Mouse (Mus musculus) hindbrain, embryonic 13.5 days (tissue): ENCODE results near the gene Sox10. TPM values are rescaled to one million over a fixed set of nuclear protein-coding genes. Genes with fewer than 3 reads are reported as not detected.

Source experiments
- ATAC-seq: fragments of 200-750 bp; cut with Nextera tagmentation; 2 replicates; pipeline ENCODE4 v1.8.0; 2017; ENCODE audit warnings: moderate TSS enrichment; ENCODE audit not compliant: low FRiP score
- H3K27ac ChIP-seq: fragments of 300-500 bp; sonication (generic); 2 replicates; pipeline ENCODE4 v1.5.1; 2015; ENCODE audit warnings: inconsistent platforms, mild to moderate bottlenecking, moderate library complexity
- H3K27me3 ChIP-seq: fragments of 300-500 bp; sonication (generic); 2 replicates; pipeline ENCODE4 v1.6.1; 2015; ENCODE audit warnings: mild to moderate bottlenecking, inconsistent platforms
- H3K36me3 ChIP-seq: fragments of 300-500 bp; sonication (generic); 2 replicates; pipeline ENCODE4 v1.6.1; 2015; ENCODE audit warnings: mild to moderate bottlenecking, inconsistent platforms
- H3K4me1 ChIP-seq: fragments of 300-500 bp; sonication (generic); replicated peaks from 2 replicates; pipeline ENCODE4 v1.6.1; 2015; ENCODE audit warnings: inconsistent platforms
- H3K4me2 ChIP-seq: fragments of 300-500 bp; sonication (generic); 2 replicates; pipeline ENCODE4 v1.6.1; 2015; ENCODE audit warnings: inconsistent platforms, mild to moderate bottlenecking, moderate library complexity
- H3K4me3 ChIP-seq: fragments of 300-500 bp; sonication (generic); 2 replicates; pipeline ENCODE4 v1.5.1; 2015; ENCODE audit warnings: mild to moderate bottlenecking, inconsistent platforms
- H3K9ac ChIP-seq: fragments of 300-500 bp; sonication (generic); 2 replicates; pipeline ENCODE4 v1.6.1; 2015; ENCODE audit warnings: mild to moderate bottlenecking, inconsistent platforms
- H3K9me3 ChIP-seq: fragments of 300-500 bp; sonication (generic); 2 replicates; pipeline ENCODE4 v1.6.1; 2016; ENCODE audit warnings: inconsistent platforms
- WGBS: fragments of 180-500 bp; shearing (Covaris S2); methylation state at CpG from one replicate; pipeline ENCODE4 v1.1.7; 2015; 5-methylcytosine and 5-hydroxymethylcytosine counted together
- polyA plus RNA-seq: library from polyadenylated mRNA; unstranded; fragments of >200 nt; fragmentation: Nextera tagmentation; extraction: Ambion mirVana; gene quantifications from 2 replicates; pipeline ENCODE4 v1.2.1, GENCODE M21; 2015

Sox10 gene
- polyA plus RNA-seq, 1 experiment from 2014 or later, result 8.1 TPM

DNA sequence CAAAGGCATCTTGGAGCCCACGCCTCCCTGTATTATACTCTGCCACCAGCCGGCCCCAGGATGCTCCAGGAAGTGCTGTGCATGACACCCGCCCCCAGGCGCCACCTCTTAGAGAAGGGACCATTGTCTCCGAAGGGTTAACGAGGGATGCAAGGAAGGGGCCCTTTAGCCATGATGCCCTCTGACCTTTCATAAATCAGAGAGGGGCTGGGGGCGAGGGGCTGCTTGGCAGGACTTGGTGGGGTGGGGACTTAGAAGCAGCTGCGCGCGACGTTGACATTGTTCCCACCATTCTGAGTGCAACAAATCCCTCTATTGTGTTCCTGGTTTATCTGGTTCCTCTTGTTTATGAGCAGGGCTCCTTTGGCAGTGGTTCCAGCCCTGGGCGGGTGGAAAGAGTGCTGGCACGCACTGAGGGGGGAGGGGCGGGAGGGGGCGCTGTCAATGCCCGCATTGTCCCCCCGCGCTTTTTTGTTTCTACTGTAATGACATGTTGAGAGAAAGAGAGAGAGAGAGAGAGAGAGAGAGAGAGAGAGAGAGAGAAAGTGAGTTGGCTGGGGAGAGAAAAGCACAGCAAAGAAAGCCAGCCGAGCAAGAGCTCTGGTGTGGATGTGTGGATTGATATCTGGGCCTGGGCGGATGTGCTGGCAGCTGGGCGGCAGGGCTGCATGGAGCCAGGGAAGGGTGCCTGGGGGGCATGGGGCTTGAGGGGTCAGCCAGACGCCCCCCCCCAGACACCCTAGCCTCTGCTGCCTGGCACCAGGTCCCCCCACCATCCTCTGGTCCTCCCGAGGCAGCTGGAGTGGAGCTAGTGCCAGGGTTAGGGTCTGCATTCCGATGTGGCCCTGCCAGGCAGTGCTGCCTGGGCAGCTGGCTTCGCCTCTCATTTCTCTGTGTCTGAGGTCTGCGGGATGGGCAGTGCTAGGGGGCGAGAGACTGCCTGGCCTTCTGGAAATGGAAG, 28.1 kb upstream of the Sox10 start:
- Histone ChIP-seq H3K27me3 (no peaks in the 10 kb centered on the region), H3K36me3 (no peaks in the 10 kb centered on the region), H3K4me3 (no peak overlapping the region; the same call in 1 of the 2 replicates), H3K9me3 (no peaks in the 10 kb centered on the region), H3K9ac (peak overlapping the region; percentile 63), H3K4me2 (peak overlapping the region; percentile 29), H3K4me1 (peaks cover 37% of the 10 kb centered on the region), H3K27ac (peak overlapping the region; percentile 87)
- peak; percentile 78 for ATAC-seq
- WGBS, result 17% methylated on average over 26 of the region's 27 CpGs

DNA sequence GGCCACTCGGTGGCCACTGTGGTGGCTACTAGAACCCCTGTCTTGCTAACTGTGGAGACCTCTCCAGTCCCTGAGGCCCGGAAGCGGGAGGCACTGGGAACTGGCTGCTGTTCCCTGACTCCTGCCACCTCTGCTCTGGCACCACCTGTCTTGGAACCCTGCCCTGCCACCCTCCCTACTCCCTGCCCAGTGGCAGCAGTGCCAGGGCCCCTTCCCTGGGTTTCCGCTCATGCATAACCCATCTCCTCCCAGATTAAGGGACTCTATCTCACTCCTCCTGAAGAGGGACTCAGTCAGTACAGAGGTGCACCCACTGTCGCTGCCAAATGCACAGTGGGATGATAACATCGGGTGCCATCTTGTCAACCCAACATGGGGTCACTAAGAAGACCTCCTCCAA, 27.4 kb upstream of the Sox10 start:
- Histone ChIP-seq H3K36me3 (no peaks in the 10 kb centered on the region), H3K4me1 (peaks cover 37% of the 10 kb centered on the region), H3K27ac (peak overlapping the region; percentile 87), H3K4me2 (peak overlapping the region; percentile 29; the same call in 1 of the 2 replicates), H3K9ac (no peak overlapping the region), H3K4me3 (no peak overlapping the region), H3K9me3 (no peaks in the 10 kb centered on the region), H3K27me3 (no peaks in the 10 kb centered on the region)
- 76% methylated on average over 6 of the region's 6 CpGs for WGBS
- peak; percentile 30; the same call in 1 of the 2 replicates for ATAC-seq

DNA sequence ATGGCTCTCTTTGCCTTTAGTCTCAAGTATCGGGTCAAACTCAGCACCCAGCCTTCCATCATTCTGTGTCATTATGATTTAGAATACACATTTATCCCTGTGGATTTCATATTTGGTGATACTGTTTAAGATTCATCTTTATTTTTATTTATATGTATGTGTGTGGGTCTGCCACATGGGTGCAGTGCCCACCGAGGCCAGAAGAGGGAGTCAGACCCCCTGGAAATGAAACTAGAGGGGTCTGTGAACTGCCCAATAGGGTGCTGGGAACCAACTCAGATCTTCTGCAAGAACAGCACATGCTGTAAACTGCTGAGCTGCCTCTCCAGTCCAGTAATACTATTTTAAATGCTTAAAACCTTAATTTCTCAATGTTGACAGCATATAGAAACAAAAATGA, 26.4 kb upstream of the Sox10 start:
- Histone ChIP-seq H3K4me1 (peaks cover 35% of the 10 kb centered on the region), H3K36me3 (no peaks in the 10 kb centered on the region), H3K4me2 (no peak overlapping the region), H3K9ac (no peak overlapping the region), H3K4me3 (no peak overlapping the region), H3K9me3 (no peaks in the 10 kb centered on the region), H3K27ac (no peak overlapping the region), H3K27me3 (no peaks in the 10 kb centered on the region)
- ATAC-seq, result no peak
- WGBS, result 98% methylated on average over 2 of the region's 2 CpGs

DNA sequence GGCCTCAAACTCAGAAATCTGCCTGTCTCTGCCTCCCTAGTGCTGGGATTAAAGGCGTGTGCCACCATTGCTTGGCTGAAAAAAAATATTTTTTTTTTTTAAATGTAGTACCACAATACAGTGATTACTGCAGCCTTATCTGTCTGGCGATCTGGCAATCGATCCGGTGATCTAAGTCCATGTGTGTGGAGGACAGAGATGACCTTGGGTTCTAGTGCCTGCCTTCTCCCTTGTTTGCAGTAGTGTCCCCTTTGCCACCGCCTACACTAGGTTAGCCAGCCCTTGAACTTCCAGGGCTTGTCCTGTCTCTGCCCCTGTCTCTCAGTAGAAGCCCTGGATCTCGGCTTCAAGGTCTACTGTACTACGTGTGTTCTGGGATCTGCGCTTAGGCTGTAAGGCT, 22.8 kb upstream of the Sox10 start:
- Histone ChIP-seq H3K27ac (no peak overlapping the region), H3K27me3 (no peaks in the 10 kb centered on the region), H3K36me3 (no peaks in the 10 kb centered on the region), H3K4me3 (no peak overlapping the region), H3K4me2 (no peak overlapping the region), H3K9me3 (no peaks in the 10 kb centered on the region), H3K4me1 (peaks cover 7% of the 10 kb centered on the region), H3K9ac (no peak overlapping the region)
- ATAC-seq, result no peak
- 94% methylated on average over 8 of the region's 8 CpGs for WGBS

DNA sequence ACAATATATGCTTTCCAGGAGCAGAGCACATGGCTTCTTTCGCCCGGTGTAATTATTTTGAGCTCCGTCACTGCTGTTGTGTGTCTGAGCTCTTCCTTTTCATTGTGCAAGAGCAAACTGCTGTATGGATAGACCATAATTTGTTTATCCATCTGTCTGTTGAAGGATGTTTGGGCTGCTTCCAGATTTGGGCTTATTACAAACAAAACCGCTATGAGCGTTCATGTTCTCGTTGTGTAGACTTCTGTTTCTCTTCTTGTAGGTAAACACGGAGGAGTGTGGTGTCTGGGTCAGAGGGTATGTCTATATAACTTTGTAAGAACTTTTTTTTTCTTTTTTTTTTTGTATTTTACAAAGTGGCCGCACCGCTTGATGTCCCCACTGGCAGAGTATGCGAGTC, 20.2 kb upstream of the Sox10 start:
- H3K9ac ChIP-seq, result no peak overlapping the region
- H3K4me2 ChIP-seq, result no peak overlapping the region
- 77% methylated on average over 10 of the region's 10 CpGs for WGBS
- H3K9me3 ChIP-seq, result no peaks in the 10 kb centered on the region
- no peaks in the 10 kb centered on the region for H3K27me3 ChIP-seq
- no peaks in the 10 kb centered on the region for H3K36me3 ChIP-seq
- H3K27ac ChIP-seq, result no peak overlapping the region
- H3K4me3 ChIP-seq, result no peak overlapping the region
- ATAC-seq, result no peak
- H3K4me1 ChIP-seq, result no peaks in the 10 kb centered on the region

DNA sequence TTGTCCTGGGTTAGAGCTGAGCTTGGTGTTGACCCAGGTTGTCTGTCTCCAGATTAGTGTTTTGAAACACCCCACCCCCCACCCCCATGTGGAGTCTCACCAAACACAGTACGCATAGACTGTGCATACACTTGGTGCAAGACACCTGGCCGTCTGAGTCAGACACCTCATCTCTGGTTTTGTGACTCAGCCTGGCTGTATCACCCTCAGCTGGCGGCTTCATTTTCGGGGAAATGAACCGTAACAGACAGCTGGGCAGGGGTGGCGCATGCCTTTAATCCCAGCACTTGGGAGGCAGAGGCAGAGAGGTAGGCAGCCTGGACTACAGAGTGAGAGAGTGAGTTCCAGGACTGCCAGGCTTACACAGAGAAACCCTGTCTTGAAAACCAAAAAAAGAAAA, 11.9 kb upstream of the Sox10 start:
- Histone ChIP-seq H3K27me3 (no peaks in the 10 kb centered on the region), H3K9ac (no peak overlapping the region), H3K9me3 (no peaks in the 10 kb centered on the region), H3K4me1 (peaks cover 19% of the 10 kb centered on the region), H3K4me3 (no peak overlapping the region), H3K27ac (no peak overlapping the region), H3K36me3 (no peaks in the 10 kb centered on the region), H3K4me2 (no peak overlapping the region)
- no peak for ATAC-seq
- 52% methylated on average over 6 of the region's 6 CpGs for WGBS

DNA sequence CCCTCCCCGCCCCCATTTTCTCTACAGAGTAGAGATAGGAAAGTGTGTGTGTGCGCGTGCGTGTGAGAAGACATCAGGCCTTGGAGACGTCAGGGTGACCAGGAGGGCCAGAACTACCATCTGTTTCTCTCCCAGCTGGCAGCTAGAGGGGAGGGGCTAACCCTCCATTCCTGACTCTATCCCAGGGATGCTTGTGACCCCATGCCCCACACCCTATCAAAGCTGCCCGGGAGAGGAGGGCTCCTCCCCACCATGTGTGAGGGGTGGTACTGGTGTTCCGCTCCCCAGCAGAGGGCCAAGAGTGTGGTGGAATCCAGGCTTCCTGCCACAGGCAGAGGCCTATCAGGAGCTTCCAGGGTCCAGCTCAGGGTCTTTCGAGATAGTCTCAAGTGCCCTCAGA, 1.7 kb upstream of the Sox10 start:
- Histone ChIP-seq H3K9ac (no peak overlapping the region), H3K4me1 (peaks cover 31% of the 10 kb centered on the region), H3K36me3 (no peaks in the 10 kb centered on the region), H3K4me3 (no peak overlapping the region), H3K27me3 (peaks cover 56% of the 10 kb centered on the region), H3K27ac (peak overlapping the region; percentile 72), H3K4me2 (peak overlapping the region; percentile 19), H3K9me3 (no peaks in the 10 kb centered on the region)
- 0 out of 2 replicates have a peak, but pooled peaks have one; percentile 25 for ATAC-seq
- WGBS, result 44% methylated on average over 8 of the region's 8 CpGs

DNA sequence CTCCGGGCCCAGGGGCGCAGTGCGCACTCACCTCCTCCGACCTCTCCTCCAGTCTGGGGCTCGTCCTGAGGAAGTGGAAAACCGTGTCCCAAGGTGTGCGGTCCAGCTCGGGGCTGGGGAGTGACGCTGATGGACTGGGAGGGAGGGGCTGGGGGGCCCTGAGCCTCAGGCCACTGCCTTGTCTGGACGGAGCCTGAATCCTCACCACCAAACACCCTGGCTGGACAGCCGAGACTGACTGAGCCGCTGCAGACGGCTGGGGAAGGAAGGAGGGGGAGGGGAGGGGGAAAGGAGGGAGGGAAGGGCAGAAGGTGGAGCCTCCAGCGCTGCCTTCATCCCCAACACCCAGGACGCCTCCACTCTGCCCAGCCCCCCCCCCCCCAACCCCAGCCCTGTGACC, 789 bp downstream of the Sox10 start:
- Histone ChIP-seq H3K27me3 (peaks cover 70% of the 10 kb centered on the region), H3K4me1 (peaks cover 31% of the 10 kb centered on the region), H3K4me3 (peak overlapping the region; percentile 27), H3K4me2 (no peak overlapping the region), H3K9ac (peak overlapping the region; percentile 39; the same call in 1 of the 2 replicates), H3K36me3 (no peaks in the 10 kb centered on the region), H3K9me3 (no peaks in the 10 kb centered on the region), H3K27ac (no peak overlapping the region)
- WGBS, result 8% methylated on average over 9 of the region's 15 CpGs
- ATAC-seq, result no peak

DNA sequence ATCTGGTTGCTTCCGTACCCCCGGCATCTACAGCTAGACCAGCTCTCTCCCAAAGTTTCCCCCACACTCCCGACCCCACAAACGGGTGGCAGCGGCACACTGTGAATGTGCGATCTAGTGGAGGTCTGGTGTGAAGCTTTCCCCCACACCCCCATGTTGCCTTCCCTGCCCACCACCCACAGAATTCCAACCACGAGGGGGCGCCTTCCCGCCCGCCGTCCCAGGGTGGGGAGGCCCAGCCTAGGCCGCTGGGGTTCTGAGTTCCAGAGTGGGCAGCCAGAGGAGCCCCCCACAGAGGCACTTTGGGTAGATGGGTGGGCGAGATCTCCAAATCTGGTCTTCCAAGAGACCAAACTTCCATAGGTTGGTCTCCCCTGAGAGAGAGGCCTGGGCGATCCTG, 2.2 kb downstream of the Sox10 start:
- peaks cover 31% of the 10 kb centered on the region for H3K4me1 ChIP-seq
- H3K27ac ChIP-seq, result no peak overlapping the region
- H3K9me3 ChIP-seq, result no peaks in the 10 kb centered on the region
- peak overlapping the region; percentile 49; the same call in 1 of the 2 replicates for H3K9ac ChIP-seq
- peak overlapping the region; percentile 27 for H3K4me3 ChIP-seq
- H3K4me2 ChIP-seq, result no peak overlapping the region
- ATAC-seq, result no peak
- 43% methylated on average over 14 of the region's 14 CpGs for WGBS
- no peaks in the 10 kb centered on the region for H3K36me3 ChIP-seq
- H3K27me3 ChIP-seq, result peaks cover 67% of the 10 kb centered on the region

DNA sequence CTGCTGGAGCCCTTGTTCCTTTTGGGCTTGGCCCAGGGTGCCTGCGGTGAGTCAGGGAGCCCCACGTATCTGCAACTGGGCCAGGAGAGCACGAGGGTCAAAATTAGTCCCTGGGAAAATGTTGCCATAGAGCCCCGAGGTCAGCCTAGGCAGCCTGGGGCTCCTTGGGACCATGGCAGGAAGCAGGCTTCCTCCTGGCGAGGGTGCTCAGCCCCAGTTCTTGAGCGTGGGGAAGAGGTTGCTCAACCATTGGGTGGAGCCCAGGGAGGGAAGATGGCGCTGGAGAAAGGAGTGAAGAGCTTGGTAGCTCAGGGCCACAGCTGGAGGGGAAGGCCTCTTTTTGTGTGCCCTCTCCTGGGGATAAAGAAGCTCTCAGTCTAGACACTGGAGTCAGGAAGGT, 2.7 kb downstream of the Sox10 start:
- no peak overlapping the region for H3K27ac ChIP-seq
- H3K9me3 ChIP-seq, result no peaks in the 10 kb centered on the region
- H3K27me3 ChIP-seq, result peaks cover 67% of the 10 kb centered on the region
- peaks cover 31% of the 10 kb centered on the region for H3K4me1 ChIP-seq
- H3K4me2 ChIP-seq, result peak overlapping the region; percentile 21; the same call in 1 of the 2 replicates
- H3K4me3 ChIP-seq, result peak overlapping the region; percentile 27
- WGBS, result 74% methylated on average over 7 of the region's 7 CpGs
- H3K9ac ChIP-seq, result peak overlapping the region; percentile 24; the same call in 1 of the 2 replicates
- no peak for ATAC-seq
- no peaks in the 10 kb centered on the region for H3K36me3 ChIP-seq

DNA sequence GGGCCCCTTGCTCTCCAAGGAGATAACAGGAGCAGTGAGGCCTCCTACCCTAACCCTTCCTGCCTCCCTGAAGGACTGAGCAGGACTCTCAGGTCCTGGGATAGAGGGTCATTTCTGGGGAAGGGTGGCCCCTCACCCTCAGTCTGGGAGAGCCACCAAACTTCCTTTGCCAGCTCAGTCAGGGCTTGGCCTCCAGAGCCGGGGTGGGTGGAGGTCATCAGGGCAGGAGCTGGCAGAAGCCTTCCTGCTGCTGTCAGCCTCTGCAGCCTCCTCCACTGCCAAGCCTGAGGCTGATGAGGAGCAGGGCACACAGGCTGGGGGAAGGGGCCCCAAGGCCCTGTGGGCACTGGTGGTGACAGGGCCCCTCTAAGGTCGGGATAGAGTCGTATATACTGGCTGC, 9.5 kb downstream of the Sox10 start:
- Histone ChIP-seq H3K4me1 (peaks cover 32% of the 10 kb centered on the region), H3K9ac (peak overlapping the region; percentile 2; the same call in 1 of the 2 replicates), H3K4me3 (no peak overlapping the region), H3K9me3 (no peaks in the 10 kb centered on the region), H3K27me3 (peaks cover 6% of the 10 kb centered on the region; the same call in 1 of the 2 replicates), H3K4me2 (no peak overlapping the region), H3K27ac (no peak overlapping the region), H3K36me3 (peaks cover 19% of the 10 kb centered on the region)
- WGBS, result 24% methylated on average over 3 of the region's 3 CpGs
- ATAC-seq, result no peak

DNA sequence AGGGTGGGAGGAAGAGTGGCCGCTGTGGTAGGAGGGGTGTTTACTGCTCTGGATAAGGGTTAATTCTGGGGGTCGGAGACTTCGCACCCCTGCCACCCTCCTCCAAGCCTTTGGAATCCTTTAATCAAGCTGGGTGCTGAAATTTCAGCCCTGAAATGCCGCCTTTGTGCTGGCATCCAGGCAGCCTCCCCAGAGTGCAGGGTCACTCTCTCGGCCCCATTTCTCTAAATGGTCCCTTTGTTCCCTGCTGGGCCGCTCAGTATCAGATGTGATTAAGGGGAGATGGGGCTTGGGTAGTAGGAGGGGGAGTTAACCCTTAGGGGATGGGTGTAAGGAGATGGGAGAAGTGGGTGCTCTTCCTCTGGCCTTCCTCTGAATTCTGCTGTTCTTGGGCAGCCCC, 12.3 kb downstream of the Sox10 start:
- H3K4me2 ChIP-seq, result no peak overlapping the region

More for the DNA sequence above, 12.3 kb downstream of the Sox10 start:
- Histone ChIP-seq H3K27me3 (0 out of 2 replicates have a peak, but pooled peaks cover 4% of the 10 kb centered on the region), H3K36me3 (peaks cover 42% of the 10 kb centered on the region), H3K4me1 (peaks cover 32% of the 10 kb centered on the region), H3K27ac (peak overlapping the region; percentile 91), H3K9me3 (no peaks in the 10 kb centered on the region), H3K9ac (no peak overlapping the region), H3K4me3 (no peak overlapping the region)
- WGBS, result 47% methylated on average over 6 of the region's 6 CpGs
- ATAC-seq, result no peak
